Mouse (Mus musculus) brain, adult 10 weeks (tissue): ENCODE data around the gene Bst2. TPM values are rescaled to one million over a fixed set of nuclear protein-coding genes. Genes with fewer than 3 reads are reported as not detected.

Experiments
- polyA plus RNA-seq: library from polyadenylated mRNA; stranded (reverse); fragments of 350-450 nt; fragmentation: Illumina TruSeq; extraction: RNeasy Lipid Tissue Mini Kit (QIAGEN cat#74804); gene quantifications from one replicate; pipeline ENCODE4 v1.2.3, GENCODE M21; 2015; ENCODE audit warnings: low read depth, low replicate concordance

Bst2 gene
- 12.1 TPM for polyA plus RNA-seq

DNA sequence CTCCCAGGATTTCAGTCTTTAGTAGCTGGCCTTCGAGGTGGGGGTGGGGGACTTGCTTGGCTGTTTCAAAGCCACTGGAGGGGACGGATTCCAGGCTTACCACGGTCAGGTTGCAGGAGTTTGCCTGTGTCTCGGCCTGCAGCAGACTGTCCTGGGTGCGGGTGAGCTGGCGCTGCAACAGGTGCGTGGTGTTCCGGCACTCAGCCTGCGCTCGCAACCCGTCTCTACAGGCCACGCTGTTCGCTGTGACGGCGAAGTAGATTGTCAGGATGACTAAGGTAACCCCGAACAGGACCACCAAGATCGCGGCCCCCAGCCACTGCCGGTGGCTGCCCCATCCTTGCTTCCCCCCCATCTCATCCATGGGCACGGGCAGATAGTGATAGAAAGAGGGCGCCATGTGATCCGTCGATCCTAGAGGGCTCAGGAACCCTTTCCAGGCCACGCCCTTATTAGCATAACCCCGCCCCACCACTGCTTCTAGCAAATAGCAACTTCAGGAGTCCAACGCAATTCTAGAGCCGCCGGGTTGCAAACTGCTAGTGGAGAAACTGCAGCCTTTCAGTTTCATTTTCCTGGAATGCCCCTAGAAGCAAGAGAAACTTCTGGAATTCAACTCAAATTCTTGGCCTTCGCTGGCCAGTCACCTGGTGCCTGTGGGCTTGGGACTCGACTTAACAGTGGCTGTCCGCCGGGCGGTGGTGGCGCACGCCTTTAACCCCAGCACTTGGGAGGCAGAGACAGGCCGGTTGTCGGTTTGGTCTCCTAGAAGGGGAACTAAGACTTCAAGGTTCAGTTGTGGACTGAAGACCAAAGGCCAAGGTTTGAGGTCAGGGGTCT is at the start of gene Bst2:
Bst2 (minus strand) TSS at position 429 of the 840 bp plus-strand sequence.

DNA sequence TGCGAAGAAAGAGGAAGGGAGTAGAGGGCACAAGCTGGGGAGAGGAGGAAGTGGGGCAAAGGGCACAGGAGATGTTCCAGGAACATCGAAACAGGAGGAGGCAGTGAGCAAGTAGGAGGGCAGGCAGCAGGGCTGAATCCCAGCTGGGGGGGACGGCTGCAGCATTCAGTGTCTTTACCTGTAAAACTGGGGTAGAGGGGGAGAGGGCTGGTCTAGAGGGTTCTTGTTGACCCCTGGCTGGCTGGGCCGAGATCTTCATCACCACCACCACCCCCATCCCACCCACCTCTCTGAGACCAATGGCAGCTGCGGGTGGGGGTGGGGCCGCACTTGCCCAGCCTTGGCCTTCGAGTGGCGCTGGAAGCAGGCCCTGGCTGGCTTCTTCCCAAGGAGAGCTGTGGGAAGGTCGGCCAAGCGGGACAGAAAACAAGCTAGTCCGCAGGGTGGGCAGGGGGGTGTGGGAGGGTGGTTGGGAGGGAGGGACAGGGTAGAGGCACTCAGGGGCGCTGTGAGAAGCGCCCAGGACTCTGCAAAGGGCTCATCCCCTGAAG is 31.2 kb upstream of the Bst2 start, which contains the start of gene Slc27a1:
Slc27a1 (plus strand) TSS at position 496 of the 551 bp plus-strand sequence.

DNA sequence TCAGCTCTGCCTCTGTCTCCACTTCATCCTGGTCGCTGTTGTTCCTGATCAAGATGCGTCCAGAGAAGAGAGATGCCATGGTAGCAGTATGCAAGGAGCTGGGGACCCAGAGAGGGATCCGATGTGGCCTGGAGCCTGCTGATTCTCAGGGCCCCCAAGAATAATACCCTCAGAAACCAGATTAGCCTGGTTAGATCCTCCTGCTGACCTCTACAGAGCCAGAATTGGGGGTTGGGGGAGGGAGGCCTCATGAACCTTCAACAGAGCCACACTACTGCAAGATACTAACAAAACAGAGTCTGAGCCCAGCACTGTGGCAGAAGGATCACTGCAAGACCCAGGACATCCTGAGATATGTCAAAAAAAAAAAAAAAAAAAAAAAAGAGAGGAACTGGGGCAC is 29.2 kb upstream of the Bst2 start, which contains the start of gene Nxnl1:
Nxnl1 (minus strand) TSS at position 101 of the 400 bp plus-strand sequence.

DNA sequence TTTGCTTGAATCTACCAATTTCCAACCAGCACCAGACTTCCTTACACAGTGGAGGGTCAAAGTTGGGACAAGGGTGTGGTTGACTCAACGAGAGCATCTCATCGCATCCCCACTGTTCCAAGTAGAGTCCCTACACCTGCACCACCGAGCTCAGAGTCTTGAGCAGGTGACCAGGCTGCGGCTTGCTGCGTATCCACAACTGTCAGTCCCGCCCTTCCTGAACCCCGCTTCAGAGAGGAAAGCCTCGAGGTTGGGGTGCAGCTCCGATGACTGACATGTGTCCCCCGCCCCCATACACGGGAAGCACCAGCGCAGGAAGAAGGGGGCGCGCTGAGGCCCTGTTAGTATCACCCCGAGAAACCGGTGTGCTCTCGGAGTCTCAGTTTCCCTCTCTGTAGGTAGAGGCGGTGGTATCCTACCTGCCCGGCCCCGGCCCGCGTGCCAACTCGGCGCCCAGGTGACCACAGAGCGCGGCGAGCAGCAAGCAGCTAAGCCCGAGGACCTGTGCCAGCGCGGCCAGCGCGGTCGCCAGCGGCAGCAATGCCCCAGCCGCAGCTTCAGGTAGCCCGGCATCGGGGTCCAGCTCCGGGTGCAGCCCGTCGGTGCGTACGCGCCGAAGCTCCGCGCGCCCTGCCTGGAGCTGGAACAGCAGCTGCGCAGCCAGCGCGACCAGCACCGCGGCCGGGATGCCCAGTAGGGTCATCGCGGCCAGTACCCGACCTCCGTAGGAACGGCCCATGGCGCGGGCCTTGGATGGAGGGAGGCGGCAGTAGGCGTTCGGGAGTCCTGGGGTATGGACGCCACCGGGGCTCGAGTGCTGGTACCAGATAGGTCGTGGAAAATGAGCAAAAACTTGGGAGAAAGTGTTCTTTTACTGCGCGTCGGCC is 21.1 kb upstream of the Bst2 start, which contains the start of gene Tmem221:
Tmem221 (minus strand) TSS at position 801 of the 887 bp plus-strand sequence.

DNA sequence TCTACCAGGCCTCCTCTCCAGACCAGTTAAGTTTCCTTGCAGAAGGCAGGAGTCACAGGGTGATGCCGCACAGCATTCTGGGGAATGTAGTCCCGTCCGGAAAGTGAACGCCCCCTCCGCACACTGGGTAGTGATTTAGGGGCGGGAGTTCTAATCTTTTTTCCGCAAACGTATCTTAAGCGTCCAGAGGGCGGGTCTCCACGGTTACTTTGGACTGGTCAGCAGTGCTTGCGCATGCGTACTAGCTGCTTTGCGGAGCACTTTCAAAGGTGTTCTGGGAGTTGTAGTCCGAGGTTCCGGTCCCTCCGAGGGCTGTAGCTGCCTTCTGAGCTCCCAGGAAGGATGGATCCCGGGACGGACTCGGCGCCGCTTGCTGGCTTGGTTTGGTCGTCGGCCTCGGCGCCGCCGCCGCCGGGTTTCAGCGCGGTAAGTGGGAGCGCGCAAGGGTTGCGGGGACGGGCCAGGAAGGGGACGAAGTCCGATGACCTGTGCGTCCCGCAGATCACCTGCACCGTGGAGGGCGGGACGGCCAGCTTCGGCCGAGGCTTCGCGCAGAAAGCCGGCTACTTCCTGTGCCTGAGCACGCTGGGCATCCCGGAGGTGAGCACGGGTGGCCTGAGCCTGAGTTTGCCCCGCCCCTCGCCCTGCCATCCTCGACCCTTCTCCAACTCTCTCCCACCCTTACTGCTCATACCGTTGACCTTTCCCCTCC is 5.5 kb upstream of the Bst2 start, which contains the start of gene Mvb12a:
Mvb12a (plus strand) TSS at position 291 of the 712 bp plus-strand sequence.

DNA sequence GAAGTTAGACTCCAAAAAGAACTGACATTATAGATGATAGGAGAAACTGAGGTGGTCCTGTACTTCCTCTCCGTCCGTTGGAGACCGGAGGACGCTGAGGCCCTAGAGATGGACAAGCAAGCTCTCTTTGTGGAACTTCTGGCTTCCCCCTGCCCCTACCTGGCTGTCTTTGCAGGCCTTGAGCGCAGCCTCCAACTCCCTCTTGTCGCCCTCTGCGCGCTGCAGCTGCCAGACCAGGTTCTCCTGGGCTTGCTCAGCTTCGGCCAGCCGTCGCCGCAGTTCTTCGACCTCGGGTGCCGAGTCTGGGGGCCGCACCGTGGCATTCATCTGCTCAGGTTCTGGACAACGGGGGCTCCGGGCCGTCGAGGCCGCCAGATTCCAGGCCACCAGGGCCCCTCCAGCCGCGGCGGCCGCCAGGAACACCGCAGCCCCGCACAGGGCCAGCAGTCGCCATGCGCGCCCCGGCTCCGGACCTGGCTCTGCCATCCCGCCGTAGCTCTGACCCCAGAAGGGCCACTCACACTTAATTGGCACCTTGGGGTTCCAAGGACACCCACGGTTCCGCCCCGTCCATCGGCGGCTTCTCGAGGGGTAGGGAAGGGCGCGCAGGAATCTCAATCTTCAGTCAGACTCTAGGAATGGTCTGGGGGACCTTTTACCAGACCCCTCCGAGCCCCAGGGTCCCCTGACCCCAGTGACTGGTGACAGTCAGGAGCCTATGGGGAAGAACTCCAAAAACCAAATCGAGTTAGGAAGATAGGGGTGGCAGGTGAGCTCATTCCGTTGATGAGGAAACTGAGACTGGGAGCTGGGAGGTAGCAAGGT is 11.8 kb downstream of the Bst2 start, which contains the start of gene Ccdc194:
Ccdc194 (minus strand) TSS at position 486 of the 825 bp plus-strand sequence.

DNA sequence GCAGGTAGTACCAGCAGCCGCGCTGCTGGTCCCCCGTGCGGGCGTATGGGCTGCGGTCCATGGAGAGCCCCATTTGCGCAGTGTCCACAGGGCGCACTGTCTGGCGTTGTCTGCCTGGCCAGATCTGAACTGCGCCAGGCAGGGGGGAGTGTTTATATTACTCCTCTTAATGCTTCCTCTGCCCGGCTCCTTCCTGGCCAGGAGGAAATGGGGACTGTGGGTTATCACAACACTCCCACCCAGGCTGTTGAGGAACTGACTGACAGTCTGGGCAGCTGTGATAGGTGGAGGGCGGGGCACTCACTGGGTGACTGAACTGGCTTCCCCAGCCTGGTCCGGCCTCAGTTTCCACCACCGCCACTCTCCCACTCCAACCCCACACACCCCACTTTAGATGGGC is 25.6 kb downstream of the Bst2 start, which contains the start of gene Plvap:
Plvap (minus strand) TSS at position 109 of the 400 bp plus-strand sequence.

DNA sequence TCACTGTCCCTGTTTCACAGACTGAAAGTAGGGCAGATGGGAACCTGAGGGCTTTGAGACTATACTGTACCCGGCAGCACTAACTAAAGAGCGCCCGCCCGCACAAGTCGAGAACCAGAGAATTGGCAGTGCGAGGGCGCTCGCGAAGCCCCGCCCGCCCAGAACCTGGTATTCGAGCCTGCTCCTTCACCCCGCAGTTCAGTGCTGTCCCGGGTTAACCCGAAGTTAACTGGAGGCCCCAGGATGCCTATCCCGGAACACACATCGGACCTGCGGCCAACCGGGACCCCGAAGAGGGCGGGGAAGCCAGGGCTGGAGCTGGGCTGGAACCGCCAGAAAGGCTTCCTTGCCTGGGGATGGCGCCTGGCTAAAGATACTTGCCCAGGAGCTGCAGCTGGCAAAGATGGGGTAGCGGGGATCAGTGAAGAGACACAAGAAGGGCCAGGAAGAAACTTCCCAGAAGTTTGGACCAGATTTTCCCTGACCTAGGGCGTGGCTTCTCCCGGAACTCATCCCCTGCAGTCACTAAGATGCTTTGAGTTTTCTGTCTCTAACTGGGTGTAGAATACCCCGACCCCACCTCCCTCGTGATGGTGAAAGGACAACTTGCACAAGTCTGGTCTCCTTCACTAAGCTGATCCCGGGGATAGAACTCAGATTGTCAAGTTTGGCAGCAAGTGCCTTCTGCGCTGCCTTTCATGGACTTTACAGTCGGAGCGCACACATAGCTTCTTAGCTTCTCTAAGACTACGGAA is 49.4 kb downstream of the Bst2 start, which contains the start of gene Gtpbp3:
Gtpbp3 (plus strand) TSS at position 413 of the 755 bp plus-strand sequence.

DNA sequence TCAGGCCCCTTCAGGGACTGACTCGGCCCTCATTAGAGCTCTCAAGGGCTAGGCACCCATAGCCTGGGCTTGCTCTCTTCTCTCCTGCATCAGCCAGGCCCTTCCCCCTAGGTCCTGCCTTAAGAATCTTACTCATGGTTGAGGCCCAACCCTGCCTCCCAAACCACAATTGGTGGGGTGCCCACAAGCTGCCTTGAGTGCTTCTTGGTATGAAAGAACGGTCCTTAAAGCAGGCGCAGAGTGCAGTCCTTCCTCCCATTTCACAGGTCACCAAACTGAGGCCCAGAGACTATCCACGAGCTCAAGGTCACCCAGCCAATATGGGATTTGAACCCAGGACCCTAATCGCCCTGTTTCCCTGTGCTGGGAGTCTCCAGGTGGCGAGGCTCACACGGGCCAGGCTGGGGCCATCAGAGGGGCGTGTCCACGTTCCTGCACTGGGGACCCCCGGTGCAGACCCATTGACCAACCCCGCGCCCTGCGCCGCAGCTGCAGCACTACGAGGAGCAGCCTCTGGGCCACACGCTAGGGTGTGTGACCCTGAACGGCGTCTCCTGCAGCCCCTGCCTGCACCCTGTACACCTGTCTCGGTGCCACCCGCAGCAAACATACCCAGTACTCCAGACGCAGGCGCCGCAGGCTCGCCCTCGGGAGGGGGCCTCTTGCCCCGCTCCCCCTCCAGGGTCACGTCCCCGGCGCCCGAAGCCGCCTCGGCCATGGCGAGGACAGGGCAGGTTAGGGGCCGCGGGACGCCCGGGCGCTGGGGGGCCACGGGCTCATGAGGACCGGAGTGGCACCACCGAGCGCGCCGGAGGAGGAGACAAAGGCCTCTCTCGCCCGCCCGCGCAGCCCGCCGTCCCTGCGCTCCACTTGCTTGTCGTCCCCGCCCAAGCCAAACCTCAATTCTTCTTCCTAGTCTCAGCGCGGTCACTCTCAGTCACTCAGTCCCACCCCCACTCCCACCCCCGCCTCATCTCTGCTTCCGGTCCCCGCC is 51.8 kb downstream of the Bst2 start, which contains the start of gene Ano8:
Ano8 (minus strand) TSS at position 822 of the 994 bp plus-strand sequence.

Other genes starting within 250 kb of the Bst2 start
- 174 TPM for gene Use1, start 170.6 kb downstream of the Bst2 start, polyA plus RNA-seq
- 11.4 TPM for gene Ocel1, start 166.2 kb downstream of the Bst2 start, polyA plus RNA-seq
- 24.3 TPM for gene Nr2f6, start 155.5 kb downstream of the Bst2 start, polyA plus RNA-seq
- gene Ushbp1, start 141.7 kb downstream of the Bst2 start, polyA plus RNA-seq: 4.5 TPM
- gene Babam1, start 140.6 kb downstream of the Bst2 start, polyA plus RNA-seq: 120 TPM
- 0.43 TPM for gene Ankle1, start 131.4 kb downstream of the Bst2 start, polyA plus RNA-seq
- 254 TPM for gene Abhd8, start 73.8 kb downstream of the Bst2 start, polyA plus RNA-seq
- gene Mrpl34, start 72.5 kb downstream of the Bst2 start, polyA plus RNA-seq: 76.2 TPM
- 68.9 TPM for gene Dda1, start 68.3 kb downstream of the Bst2 start, polyA plus RNA-seq
- 27.6 TPM for gene Ano8, start 51.5 kb downstream of the Bst2 start, polyA plus RNA-seq
- gene Gtpbp3, start 49.4 kb downstream of the Bst2 start, polyA plus RNA-seq: 27.3 TPM
- gene Plvap, start 25.7 kb downstream of the Bst2 start, polyA plus RNA-seq: 7.4 TPM
- not detected for gene Ccdc194, start 11.7 kb downstream of the Bst2 start, polyA plus RNA-seq
- gene Mvb12a, start 5.5 kb upstream of the Bst2 start, polyA plus RNA-seq: 48.3 TPM
- not detected for gene Tmem221, start 21.4 kb upstream of the Bst2 start, polyA plus RNA-seq
- 0.16 TPM for gene Nxnl1, start 29.1 kb upstream of the Bst2 start, polyA plus RNA-seq
- gene Slc27a1, start 31.4 kb upstream of the Bst2 start, polyA plus RNA-seq: 72.5 TPM
- gene Pgls, start 54.7 kb upstream of the Bst2 start, polyA plus RNA-seq: 36.5 TPM
- gene Fam129c, start 60.2 kb upstream of the Bst2 start, polyA plus RNA-seq: 3.6 TPM
- gene Colgalt1, start 73.5 kb upstream of the Bst2 start, polyA plus RNA-seq: 51.4 TPM
- gene Unc13a, start 134.3 kb upstream of the Bst2 start, polyA plus RNA-seq: 119 TPM
- gene Jak3, start 138.8 kb upstream of the Bst2 start, polyA plus RNA-seq: 2.9 TPM
- 0.92 TPM for gene Insl3, start 151.8 kb upstream of the Bst2 start, polyA plus RNA-seq
- 0.88 TPM for gene B3gnt3, start 164.3 kb upstream of the Bst2 start, polyA plus RNA-seq
- 83.6 TPM for gene Fcho1, start 188.3 kb upstream of the Bst2 start, polyA plus RNA-seq